Mouse (Mus musculus) limb, embryonic 10.5 days (tissue): ENCODE data around the gene Hist1h2bc. TPM values are rescaled to one million over a fixed set of nuclear protein-coding genes. Genes with fewer than 3 reads are reported as not detected.
"Not testable (repeated sequence)": the region's sequence is repeated elsewhere in the genome, so short reads cannot be mapped to it uniquely, and the experiment has no call there.

Experiments
- DNase-seq: peaks from one replicate; pipeline ENCODE4 v3.0.0-alpha.2; 2017; ENCODE audit warnings: low spot score
- H3K27ac ChIP-seq: fragments of 300-500 bp; sonication (generic); 2 replicates; pipeline ENCODE4 v1.5.1; 2016; ENCODE audit warnings: mild to moderate bottlenecking
- H3K27me3 ChIP-seq: fragments of 300-500 bp; sonication (generic); 2 replicates; pipeline ENCODE4 v1.6.1; 2016; ENCODE audit warnings: low read depth, mild to moderate bottlenecking; ENCODE audit not compliant: poor library complexity, severe bottlenecking
- H3K36me3 ChIP-seq: fragments of 300-500 bp; sonication (generic); 2 replicates; pipeline ENCODE4 v1.6.1; 2016; ENCODE audit warnings: mild to moderate bottlenecking, moderate library complexity
- H3K4me1 ChIP-seq: fragments of 300-500 bp; sonication (generic); 2 replicates; pipeline ENCODE4 v1.6.1; 2016
- H3K4me3 ChIP-seq: fragments of 300-500 bp; sonication (generic); 2 replicates; pipeline ENCODE4 v1.5.1; 2016; ENCODE audit warnings: mild to moderate bottlenecking, moderate library complexity
- H3K9me3 ChIP-seq: fragments of 300-500 bp; sonication (generic); replicated peaks from 2 replicates; pipeline ENCODE4 v1.6.1; 2016; ENCODE audit warnings: mild to moderate bottlenecking
- WGBS: fragments of 180-500 bp; shearing (Covaris S2); methylation state at CpG from one replicate; pipeline ENCODE4 v1.1.7; 2016; 5-methylcytosine and 5-hydroxymethylcytosine counted together
- polyA plus RNA-seq: library from polyadenylated mRNA; unstranded; fragments of >200 nt; fragmentation: Nextera tagmentation; extraction: Ambion mirVana; gene quantifications from 2 replicates; pipeline ENCODE4 v1.2.1, GENCODE M21; 2016

The Hist1h2bc gene
- polyA plus RNA-seq, 1 experiment from 2014 or later, result 17.0 TPM

GRCm38 (mm10) chr13:23705751-23706356 is 21.9 kb downstream of the Hist1h2bc start:
- Histone ChIP-seq H3K4me3 (no peak overlapping the region), H3K27me3 (no peaks in the 10 kb centered on the region), H3K27ac (no peak overlapping the region; the same call in 1 of the 2 replicates), H3K4me1 (peaks cover 33% of the 10 kb centered on the region), H3K9me3 (no peaks in the 10 kb centered on the region), H3K36me3 (no peaks in the 10 kb centered on the region)
- 93% methylated on average over 7 of the region's 7 CpGs for WGBS
- no peak for DNase-seq

DNA sequence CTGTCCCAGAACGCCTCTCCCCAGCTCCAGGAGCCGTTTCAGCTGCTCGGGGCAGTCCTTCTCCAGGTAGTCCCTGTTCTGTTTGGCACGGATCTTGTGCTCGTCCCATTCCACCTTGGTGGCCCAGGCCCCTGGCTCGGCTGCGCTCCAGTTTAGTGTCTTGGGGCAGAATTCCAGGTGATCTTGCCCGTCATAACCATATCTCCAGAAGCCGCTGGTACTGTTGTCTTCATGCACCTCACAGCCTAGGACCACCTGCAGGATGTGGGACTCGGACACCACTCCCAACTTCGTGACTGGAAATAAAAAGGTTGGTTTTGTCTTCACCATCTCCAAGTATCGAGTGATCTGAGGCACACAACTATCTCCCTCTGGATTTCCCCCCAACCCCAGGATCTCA is 22.8 kb downstream of the Hist1h2bc start:
- DNase-seq, result peak; percentile 21
- Histone ChIP-seq H3K4me3 (no peak overlapping the region), H3K27ac (no peak overlapping the region), H3K36me3 (no peaks in the 10 kb centered on the region), H3K9me3 (no peaks in the 10 kb centered on the region), H3K4me1 (peaks cover 28% of the 10 kb centered on the region), H3K27me3 (no peaks in the 10 kb centered on the region)
- 94% methylated on average over 12 of the region's 12 CpGs for WGBS

- Histone ChIP-seq H3K36me3 (no peaks in the 10 kb centered on the region), H3K9me3 (no peaks in the 10 kb centered on the region), H3K27me3 (no peaks in the 10 kb centered on the region), H3K4me3 (no peak overlapping the region), H3K27ac (peak overlapping the region; percentile 56), H3K4me1 (peaks cover 28% of the 10 kb centered on the region)
- WGBS, result 91% methylated on average over 4 of the region's 4 CpGs
- DNase-seq, result peak; percentile 28
Observed at GRCm38 (mm10) chr13:23708041-23708440, 24.0 kb downstream of the Hist1h2bc start.

DNA sequence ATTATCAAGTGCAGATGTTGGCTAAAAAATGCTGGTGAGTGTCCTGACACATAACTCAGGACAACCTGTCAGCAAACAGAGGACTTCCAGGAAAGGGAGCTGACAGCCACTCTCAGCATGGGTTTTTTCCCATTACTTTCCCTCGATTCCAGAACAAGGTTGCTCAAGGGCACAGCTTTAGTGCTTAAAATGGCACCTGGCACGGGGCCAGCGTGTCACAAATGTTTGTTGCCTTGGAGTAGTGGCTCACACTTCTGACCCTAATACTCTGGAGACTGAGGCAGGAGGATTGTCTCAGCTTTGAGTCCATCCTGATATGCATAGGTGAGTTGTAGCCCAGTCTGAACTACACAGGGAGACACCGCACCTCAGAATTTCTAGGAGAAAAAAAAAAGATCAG is 24.7 kb downstream of the Hist1h2bc start:
- Histone ChIP-seq H3K27ac (peak overlapping the region; percentile 56), H3K4me3 (no peak overlapping the region), H3K27me3 (no peaks in the 10 kb centered on the region), H3K4me1 (peaks cover 28% of the 10 kb centered on the region), H3K9me3 (no peaks in the 10 kb centered on the region), H3K36me3 (no peaks in the 10 kb centered on the region)
- DNase-seq, result peak; percentile 29
- 65% methylated on average over 4 of the region's 4 CpGs for WGBS

DNA sequence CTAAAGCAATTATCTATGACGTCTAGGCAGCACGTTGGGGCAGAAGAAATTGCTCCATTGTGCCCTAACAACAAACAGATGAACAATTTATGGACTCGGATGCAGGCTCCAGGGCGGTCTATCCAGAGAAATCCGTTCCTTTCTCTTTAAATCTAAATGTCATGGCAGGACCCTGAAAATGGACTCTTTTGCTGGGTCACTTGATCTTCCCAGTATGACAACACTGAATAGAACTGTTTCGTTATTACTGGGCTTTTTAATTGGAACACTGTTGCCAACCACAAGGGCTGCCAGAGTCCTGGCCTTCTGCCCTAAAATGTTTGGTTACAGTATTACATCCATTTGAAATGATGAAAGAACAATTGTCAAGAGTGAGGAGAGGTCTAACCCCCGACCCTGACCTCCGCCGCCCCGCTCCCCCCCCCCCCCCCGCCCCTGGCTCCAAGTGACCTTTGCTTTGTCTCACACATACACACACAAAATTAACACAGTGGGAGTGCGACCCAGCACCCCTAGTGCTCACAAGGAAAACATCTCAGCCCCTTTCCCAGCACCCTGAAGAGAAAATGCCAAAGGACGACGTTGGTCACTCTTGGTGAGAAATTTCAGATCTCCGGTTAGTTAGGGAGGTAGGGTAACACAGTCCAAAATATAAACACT is 25.8 kb downstream of the Hist1h2bc start:
- 27% methylated on average over 14 of the region's 15 CpGs for WGBS
- peak overlapping the region; percentile 78 for H3K27ac ChIP-seq
- peaks cover 28% of the 10 kb centered on the region for H3K4me1 ChIP-seq
- DNase-seq, result peak; percentile 35
- H3K9me3 ChIP-seq, result no peaks in the 10 kb centered on the region
- no peaks in the 10 kb centered on the region for H3K36me3 ChIP-seq
- H3K27me3 ChIP-seq, result no peaks in the 10 kb centered on the region
- H3K4me3 ChIP-seq, result peak overlapping the region; percentile 51

DNA sequence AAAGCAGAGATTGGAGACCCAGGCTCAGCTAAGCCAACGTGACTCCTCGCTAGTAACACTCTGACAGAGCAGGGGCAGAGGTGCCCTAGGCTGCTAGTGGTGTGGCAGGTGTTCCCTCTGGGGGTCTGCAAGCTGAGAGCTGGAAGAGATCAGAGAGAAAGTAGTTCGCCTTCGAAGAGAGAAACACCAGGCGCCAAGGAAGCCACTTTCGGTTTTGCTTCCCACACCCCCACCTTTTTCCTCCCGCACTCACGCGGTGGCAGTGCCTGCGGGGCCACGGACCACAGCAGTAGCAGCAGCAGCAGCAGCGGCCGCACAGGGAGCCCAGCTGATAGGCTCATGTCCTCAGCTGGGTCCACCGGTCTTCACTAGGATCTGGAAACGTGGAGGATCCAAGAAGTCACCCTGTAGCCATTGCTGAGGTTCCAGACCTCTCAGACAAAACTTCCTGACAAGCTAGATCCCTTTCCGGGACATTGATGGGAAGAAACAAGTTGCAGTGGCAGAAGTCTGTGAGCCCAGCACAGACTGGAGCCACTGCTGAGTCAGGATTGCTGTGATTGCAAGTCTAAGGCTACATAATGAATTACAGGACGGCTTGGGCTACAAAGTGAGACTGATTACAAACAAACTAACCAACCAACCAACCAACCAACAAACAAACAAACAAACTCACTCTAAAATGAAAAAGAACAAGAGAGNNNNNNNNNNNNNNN is 26.5 kb downstream of the Hist1h2bc start, which contains the start of gene Hfe:
Gene Hfe (minus strand): TSS at position 481 of the 716 bp plus-strand sequence.
- Histone ChIP-seq H3K4me3 (peak within 1 kb of the TSS; percentile 51), H3K27me3 (no peaks in the 10 kb centered on the region), H3K36me3 (no peaks in the 10 kb centered on the region), H3K27ac (peak within 1 kb of the TSS; percentile 78), H3K4me1 (peaks cover 28% of the 10 kb centered on the region), H3K9me3 (no peaks in the 10 kb centered on the region)
- DNase-seq, result peak; percentile 66
- 3% methylated on average over 17 of the region's 17 CpGs for WGBS

DNA sequence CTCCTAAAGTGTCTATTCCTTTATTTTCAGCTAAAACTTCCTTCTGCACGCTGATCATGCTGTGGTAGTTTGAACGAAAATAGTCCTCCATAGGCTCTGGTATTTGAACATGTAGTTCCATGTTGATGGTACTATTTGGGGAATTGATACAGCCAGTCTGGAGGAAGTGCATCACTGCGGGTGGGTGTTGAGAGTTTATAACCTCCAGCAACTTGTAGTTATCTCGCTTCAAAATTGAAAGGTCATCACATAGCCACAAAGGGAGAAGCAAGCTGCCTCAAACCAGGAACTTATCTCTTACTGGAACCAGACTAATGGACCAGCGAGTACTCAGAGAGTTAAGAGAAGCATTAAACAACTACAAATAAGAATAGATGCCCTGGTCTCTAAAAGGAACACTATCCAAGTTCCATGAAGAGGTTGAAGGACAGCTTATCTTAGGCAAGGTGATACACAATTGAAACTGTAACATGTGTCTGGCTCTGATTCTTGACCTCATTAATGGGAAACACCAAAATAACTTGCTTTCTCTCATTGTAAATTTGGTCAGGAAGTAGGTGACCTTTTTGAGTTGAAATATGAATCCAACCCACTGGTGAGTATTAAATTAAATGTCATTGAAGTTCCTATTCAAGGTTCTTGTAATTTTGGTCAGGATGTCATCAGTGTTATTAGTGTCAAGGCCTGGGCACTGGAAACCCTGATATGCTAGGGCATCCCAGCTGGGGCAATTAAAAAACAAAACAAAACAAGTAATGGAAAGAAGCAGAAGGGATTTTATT is 32.5 kb downstream of the Hist1h2bc start:
- Histone ChIP-seq H3K36me3 (no peaks in the 10 kb centered on the region), H3K9me3 (no peaks in the 10 kb centered on the region), H3K4me1 (peaks cover 7% of the 10 kb centered on the region; the same call in 1 of the 2 replicates), H3K27ac (no peak overlapping the region), H3K27me3 (no peaks in the 10 kb centered on the region), H3K4me3 (no peak overlapping the region)
- DNase-seq, result peak; percentile 13
- 83% methylated on average over 5 of the region's 5 CpGs for WGBS

DNA sequence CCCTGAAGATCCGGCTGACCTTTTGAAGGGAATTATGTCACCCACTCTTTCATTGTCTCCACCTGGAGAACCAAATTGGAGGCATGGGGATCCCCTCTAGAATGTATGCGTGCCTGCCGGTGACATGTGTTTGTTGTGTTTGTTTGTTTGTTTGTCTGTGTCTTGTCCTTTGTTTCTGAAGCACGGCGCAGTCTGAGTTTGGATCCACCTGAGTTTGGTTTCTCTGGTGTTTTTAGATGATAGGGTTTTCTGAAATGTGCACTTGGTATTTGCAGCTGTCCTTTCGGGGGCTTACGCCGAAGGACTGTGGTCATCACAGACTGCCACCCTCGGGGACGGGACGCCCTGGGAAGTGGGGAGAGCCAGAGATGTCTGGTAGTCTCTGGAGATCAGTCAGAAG is 33.2 kb downstream of the Hist1h2bc start:
- Histone ChIP-seq H3K27ac (peak overlapping the region; percentile 50; the same call in 1 of the 2 replicates), H3K27me3 (no peaks in the 10 kb centered on the region), H3K4me1 (peaks cover 7% of the 10 kb centered on the region; the same call in 1 of the 2 replicates), H3K9me3 (no peaks in the 10 kb centered on the region), H3K36me3 (no peaks in the 10 kb centered on the region), H3K4me3 (no peak overlapping the region)
- peak; percentile 23 for DNase-seq
- 39% methylated on average over 11 of the region's 11 CpGs for WGBS

GRCm38 (mm10) chr13:23717593-23718245 is 33.7 kb downstream of the Hist1h2bc start:
- 16% methylated on average over 2 of the region's 2 CpGs for WGBS
- peak; percentile 28 for DNase-seq
- H3K9me3 ChIP-seq, H3K4me3 ChIP-seq, H3K4me1 ChIP-seq, H3K36me3 ChIP-seq, H3K27me3 ChIP-seq: not testable (repeated sequence)
- H3K27ac ChIP-seq, result peak overlapping the region; percentile 50; the same call in 1 of the 2 replicates

DNA sequence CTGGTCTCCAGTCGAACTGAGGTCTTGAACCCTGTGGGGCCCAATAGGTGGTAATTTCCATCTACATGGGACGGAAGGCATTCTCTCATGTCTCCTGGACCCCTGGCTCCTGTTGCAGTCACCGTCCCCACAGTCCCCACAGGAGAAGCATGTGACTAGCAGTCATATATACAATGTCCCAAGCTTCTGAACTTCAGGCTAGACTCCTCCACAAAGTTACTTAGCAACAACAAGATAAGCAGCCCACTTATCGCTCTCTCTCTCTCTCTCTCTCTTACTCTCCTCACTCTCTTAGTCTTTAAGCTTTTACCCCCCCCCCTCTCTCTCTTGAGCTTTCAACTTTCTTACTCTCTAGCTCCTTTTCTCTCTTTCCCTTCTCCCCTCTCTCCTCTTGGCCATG is 40.2 kb downstream of the Hist1h2bc start:
- H3K4me1 ChIP-seq, result peaks cover 5% of the 10 kb centered on the region; the same call in 1 of the 2 replicates
- H3K4me3 ChIP-seq, result no peak overlapping the region
- 90% methylated on average over 4 of the region's 4 CpGs for WGBS
- no peaks in the 10 kb centered on the region for H3K9me3 ChIP-seq
- DNase-seq, result peak; percentile 25
- no peaks in the 10 kb centered on the region for H3K36me3 ChIP-seq
- H3K27ac ChIP-seq, result no peak overlapping the region
- no peaks in the 10 kb centered on the region for H3K27me3 ChIP-seq

DNA sequence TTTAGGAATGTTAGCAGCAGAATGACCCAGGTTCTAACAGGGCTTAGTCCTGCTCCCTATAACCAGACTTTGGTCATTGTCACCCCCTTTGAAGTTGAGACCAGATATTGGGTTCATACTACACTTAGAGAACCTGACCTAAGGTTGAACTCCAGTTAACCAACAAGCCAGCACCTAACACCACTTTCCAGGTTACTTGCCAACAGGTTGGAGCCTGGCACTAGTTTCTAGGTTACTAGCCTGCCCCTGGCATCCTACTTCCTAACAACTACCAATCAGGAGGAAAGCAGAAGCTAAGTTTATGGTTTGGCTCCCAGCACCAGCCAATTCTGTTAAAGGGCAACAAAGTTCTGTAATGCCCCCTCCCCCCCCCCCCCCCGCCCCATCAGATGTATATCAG is 41.2 kb downstream of the Hist1h2bc start:
- Histone ChIP-seq H3K36me3 (no peaks in the 10 kb centered on the region), H3K4me1 (peaks cover 5% of the 10 kb centered on the region; the same call in 1 of the 2 replicates), H3K9me3 (no peaks in the 10 kb centered on the region), H3K4me3 (no peak overlapping the region), H3K27me3 (no peaks in the 10 kb centered on the region), H3K27ac (no peak overlapping the region)
- DNase-seq, result peak; percentile 18
- no CpG with 5 or more reads among the region's 1 CpGs for WGBS
